Mouse (Mus musculus): ENCODE measurements around the gene Vwce. TPM values are rescaled to one million over a fixed set of nuclear protein-coding genes. Genes with fewer than 3 reads are reported as not detected.
A peak's percentile ranks its signal among the peaks of the same experiment; 100 is the strongest.

Vwce gene
- polyA plus RNA-seq, 1 experiment from 2014 or later, result 0.33 TPM

GRCm38 (mm10) chr19:10710751-10711150, 76.7 kb downstream of the Vwce start:
- peaks cover 49% of the 10 kb centered on the region for H3K36me3 ChIP-seq

GRCm38 (mm10) chr19:10712194-10712593, 78.2 kb downstream of the Vwce start:
- Histone ChIP-seq H3K9ac (replicated peaks) (no peak overlapping the region), H3K27me3 (no peaks in the 10 kb centered on the region), H3K36me3 (peaks cover 43% of the 10 kb centered on the region), H3K9me3 (no peaks in the 10 kb centered on the region), H3K4me1 (peaks cover 20% of the 10 kb centered on the region), H3K4me2 (replicated peaks) (no peak overlapping the region), H3K27ac (replicated peaks) (no peak overlapping the region), H3K4me3 (no peak overlapping the region)
- 99% methylated on average over 7 of the region's 7 CpGs for WGBS
- no peak for ATAC-seq (ENCODE audit: low FRiP score, low read depth)

More at GRCm38 (mm10) chr19:10710751-10711150, 76.7 kb downstream of the Vwce start:
- Histone ChIP-seq H3K27ac (replicated peaks) (no peak overlapping the region), H3K9ac (replicated peaks) (no peak overlapping the region), H3K9me3 (no peaks in the 10 kb centered on the region), H3K27me3 (no peaks in the 10 kb centered on the region), H3K4me3 (no peak overlapping the region), H3K4me2 (replicated peaks) (no peak overlapping the region), H3K4me1 (peaks cover 20% of the 10 kb centered on the region)
- 93% methylated on average over 4 of the region's 4 CpGs for WGBS
- no peak for ATAC-seq (ENCODE audit: low FRiP score, low read depth)

DNA sequence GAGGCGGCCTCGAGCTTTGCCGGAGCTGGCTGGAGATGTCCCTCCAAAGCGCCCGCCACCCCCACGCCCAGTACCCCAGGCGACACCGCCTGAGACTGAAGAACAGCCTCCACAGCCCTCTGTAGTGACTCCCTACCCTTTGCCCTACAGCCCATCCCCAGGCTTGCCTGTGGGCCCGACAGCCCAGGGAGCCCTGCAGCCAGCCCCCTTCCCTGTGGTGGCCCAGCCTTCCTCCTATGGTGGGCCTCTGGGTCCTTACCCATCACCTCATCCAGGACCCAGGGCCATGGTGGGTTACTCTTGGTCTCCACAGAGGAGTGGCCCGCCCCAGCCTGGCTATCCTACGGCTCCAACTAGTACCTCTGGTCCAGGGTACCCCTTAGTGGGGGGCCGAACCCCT, 78.6 kb downstream of the Vwce start:
- WGBS, result 93% methylated on average over 12 of the region's 12 CpGs
- H3K27me3 ChIP-seq, result no peaks in the 10 kb centered on the region
- H3K9ac ChIP-seq (replicated peaks), result no peak overlapping the region
- no peak overlapping the region for H3K4me2 ChIP-seq (replicated peaks)
- H3K27ac ChIP-seq (replicated peaks), result no peak overlapping the region
- no peak for ATAC-seq (ENCODE audit: low FRiP score, low read depth)
- no peaks in the 10 kb centered on the region for H3K9me3 ChIP-seq
- no peak overlapping the region for H3K4me3 ChIP-seq
- H3K36me3 ChIP-seq, result peaks cover 40% of the 10 kb centered on the region
- H3K4me1 ChIP-seq, result peaks cover 20% of the 10 kb centered on the region

DNA sequence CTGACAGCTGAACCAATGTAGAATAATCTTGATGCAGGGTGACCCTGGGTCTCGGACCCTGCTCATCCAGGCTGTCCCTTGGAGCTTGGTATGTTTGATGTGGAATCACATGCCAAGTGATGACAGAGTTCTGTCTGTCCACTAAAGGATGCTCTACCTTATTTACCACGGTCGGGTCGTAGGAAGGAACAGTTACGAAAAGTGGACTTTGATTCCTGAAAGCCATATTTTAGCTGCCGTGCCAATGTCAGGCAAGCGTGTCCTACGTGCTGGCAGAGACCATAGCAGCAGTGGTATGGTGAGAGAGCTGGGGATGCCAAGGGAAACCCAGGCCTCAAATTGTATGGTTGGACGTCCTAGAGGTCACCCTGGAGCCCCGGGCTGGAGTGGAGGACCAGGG, 79.5 kb downstream of the Vwce start:
- Histone ChIP-seq H3K4me2 (replicated peaks) (no peak overlapping the region), H3K4me3 (no peak overlapping the region), H3K9me3 (no peaks in the 10 kb centered on the region), H3K9ac (replicated peaks) (no peak overlapping the region), H3K27ac (replicated peaks) (no peak overlapping the region), H3K36me3 (peaks cover 36% of the 10 kb centered on the region), H3K27me3 (no peaks in the 10 kb centered on the region), H3K4me1 (peaks cover 20% of the 10 kb centered on the region)
- ATAC-seq (ENCODE audit: low FRiP score, low read depth), result no peak
- 92% methylated on average over 10 of the region's 10 CpGs for WGBS

- no peak for ATAC-seq (ENCODE audit: low FRiP score, low read depth)
- Histone ChIP-seq H3K4me1 (peaks cover 20% of the 10 kb centered on the region), H3K36me3 (peaks cover 36% of the 10 kb centered on the region), H3K4me2 (replicated peaks) (no peak overlapping the region), H3K9me3 (no peaks in the 10 kb centered on the region), H3K27ac (replicated peaks) (no peak overlapping the region), H3K27me3 (no peaks in the 10 kb centered on the region), H3K9ac (replicated peaks) (no peak overlapping the region), H3K4me3 (no peak overlapping the region)
- 80% methylated on average over 6 of the region's 6 CpGs for WGBS
Observed at GRCm38 (mm10) chr19:10714168-10714567, 80.2 kb downstream of the Vwce start.

- Histone ChIP-seq H3K4me3 (no peak overlapping the region), H3K4me2 (replicated peaks) (no peak overlapping the region), H3K9ac (replicated peaks) (no peak overlapping the region), H3K27ac (replicated peaks) (no peak overlapping the region), H3K36me3 (peaks cover 36% of the 10 kb centered on the region), H3K27me3 (no peaks in the 10 kb centered on the region), H3K9me3 (no peaks in the 10 kb centered on the region), H3K4me1 (peaks cover 15% of the 10 kb centered on the region)
- 48% methylated on average over 4 of the region's 4 CpGs for WGBS
- peak; percentile 50; the same call in 1 of the 2 replicates for ATAC-seq (ENCODE audit: low FRiP score, low read depth)
Observed at GRCm38 (mm10) chr19:10714682-10715475, 80.9 kb downstream of the Vwce start.

DNA sequence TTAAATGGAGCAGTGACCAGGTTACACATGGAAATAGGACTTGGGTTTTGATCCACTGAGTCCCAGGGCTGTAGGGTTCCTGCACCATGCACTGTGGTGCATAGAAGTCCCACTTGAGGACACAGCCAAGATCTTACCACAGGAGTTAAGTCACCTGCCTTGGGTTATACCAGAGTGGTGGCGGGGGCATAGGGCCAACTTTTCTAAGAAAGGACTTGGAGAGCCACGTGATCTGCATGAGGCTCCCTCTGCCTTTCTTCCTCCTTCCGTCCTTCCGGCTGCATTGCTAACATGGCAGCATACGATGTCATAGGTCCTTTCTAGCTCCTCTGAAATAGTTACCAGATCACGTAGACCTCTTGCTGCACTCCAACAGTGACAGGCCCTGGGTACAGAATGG, 81.5 kb downstream of the Vwce start:
- H3K9ac ChIP-seq (replicated peaks), result no peak overlapping the region
- no peaks in the 10 kb centered on the region for H3K9me3 ChIP-seq
- H3K4me2 ChIP-seq (replicated peaks), result no peak overlapping the region
- peaks cover 36% of the 10 kb centered on the region for H3K36me3 ChIP-seq
- no peaks in the 10 kb centered on the region for H3K27me3 ChIP-seq
- H3K4me3 ChIP-seq, result no peak overlapping the region
- WGBS, result 91% methylated on average over 6 of the region's 6 CpGs
- ATAC-seq (ENCODE audit: low FRiP score, low read depth), result no peak
- peaks cover 15% of the 10 kb centered on the region for H3K4me1 ChIP-seq
- H3K27ac ChIP-seq (replicated peaks), result no peak overlapping the region

Other genes with a start within 250 kb of the Vwce start
- 3.9 and 4.4 TPM in 2 replicates for gene Syt7, start 245.1 kb upstream of the Vwce start, polyA plus RNA-seq (2016; fragmentation: Nextera tagmentation; extraction: Ambion mirVana)
- 0.36 and 1.2 TPM in 2 replicates for gene Lrrc10b, start 176.7 kb upstream of the Vwce start, polyA plus RNA-seq (2016; fragmentation: Nextera tagmentation; extraction: Ambion mirVana)
- gene Ppp1r32, start 151.3 kb upstream of the Vwce start, polyA plus RNA-seq (2016; fragmentation: Nextera tagmentation; extraction: Ambion mirVana), result 0.27 and 1.1 TPM in 2 replicates
- gene Cpsf7, start 108.9 kb upstream of the Vwce start, polyA plus RNA-seq (2016; fragmentation: Nextera tagmentation; extraction: Ambion mirVana), result 61.8 and 67.6 TPM in 2 replicates
- 54.8 and 54.9 TPM in 2 replicates for gene Sdhaf2, start 108.1 kb upstream of the Vwce start, polyA plus RNA-seq (2016; fragmentation: Nextera tagmentation; extraction: Ambion mirVana)
- 52.3 and 58.5 TPM in 2 replicates for gene Tmem216, start 78.0 kb upstream of the Vwce start, polyA plus RNA-seq (2016; fragmentation: Nextera tagmentation; extraction: Ambion mirVana)
- 15.6 and 16.7 TPM in 2 replicates for gene Cyb561a3, start 57.0 kb upstream of the Vwce start, polyA plus RNA-seq (2016; fragmentation: Nextera tagmentation; extraction: Ambion mirVana)
- 50.4 and 52.5 TPM in 2 replicates for gene Tmem138, start 56.9 kb upstream of the Vwce start, polyA plus RNA-seq (2016; fragmentation: Nextera tagmentation; extraction: Ambion mirVana)
- gene Ddb1, start 28.9 kb upstream of the Vwce start, polyA plus RNA-seq (2016; fragmentation: Nextera tagmentation; extraction: Ambion mirVana), result 406 and 413 TPM in 2 replicates
- 22.9 and 25.0 TPM in 2 replicates for gene Tkfc, start 28.6 kb upstream of the Vwce start, polyA plus RNA-seq (2016; fragmentation: Nextera tagmentation; extraction: Ambion mirVana)
- gene Pga5, start 43.9 kb downstream of the Vwce start, polyA plus RNA-seq (2016; fragmentation: Nextera tagmentation; extraction: Ambion mirVana), result not detected in 2 replicates
- gene Vps37c, start 54.5 kb downstream of the Vwce start, polyA plus RNA-seq (2016; fragmentation: Nextera tagmentation; extraction: Ambion mirVana), result 30.5 and 31.9 TPM in 2 replicates
- gene Cd5, start 104.8 kb downstream of the Vwce start, polyA plus RNA-seq (2016; fragmentation: Nextera tagmentation; extraction: Ambion mirVana), result 0.27 and 0.32 TPM in 2 replicates
- not detected in 2 replicates for gene Cd6, start 195.8 kb downstream of the Vwce start, polyA plus RNA-seq (2016; fragmentation: Nextera tagmentation; extraction: Ambion mirVana)
- 0.12 and 0.29 TPM in 2 replicates for gene Slc15a3, start 205.5 kb downstream of the Vwce start, polyA plus RNA-seq (2016; fragmentation: Nextera tagmentation; extraction: Ambion mirVana)
- 146 and 150 TPM in 2 replicates for gene Tmem132a, start 235.7 kb downstream of the Vwce start, polyA plus RNA-seq (2016; fragmentation: Nextera tagmentation; extraction: Ambion mirVana)
- gene Tmem109, start 247.8 kb downstream of the Vwce start, polyA plus RNA-seq (2016; fragmentation: Nextera tagmentation; extraction: Ambion mirVana), result 36.4 and 40.3 TPM in 2 replicates

All from midbrain, embryonic 12.5 days (tissue).